Mouse (Mus musculus) urinary bladder, adult 18-20 months (tissue): ENCODE results near the gene Smyd2.

ENCODE experiments used
- DNase-seq, 2 experiments: peaks; one replicate each; pipeline ENCODE4 v3.0.0; 2022; ENCODE audit warnings: low spot score in 2 of 2, mixed read lengths in 2 of 2

The Smyd2 gene

DNA sequence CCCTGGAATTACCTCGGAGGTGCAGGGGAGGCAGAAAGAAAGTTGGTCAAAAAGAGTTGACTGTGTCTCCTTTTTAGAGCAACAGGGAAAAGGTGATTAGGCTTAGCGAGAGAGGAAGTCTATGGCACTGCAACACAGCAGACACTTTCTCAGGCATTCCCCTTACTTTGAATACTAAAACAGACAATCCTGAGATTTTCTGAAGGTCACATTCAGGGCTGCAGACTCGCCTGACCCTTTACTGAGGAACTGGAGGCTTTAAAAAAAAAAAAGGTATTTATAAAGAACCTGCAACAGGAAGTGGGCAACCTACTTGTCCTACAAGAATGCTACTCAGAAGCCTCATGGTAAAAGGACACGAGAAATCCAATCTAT is 5.0 kb downstream of the Smyd2 start:
- no peak for DNase-seq

DNA sequence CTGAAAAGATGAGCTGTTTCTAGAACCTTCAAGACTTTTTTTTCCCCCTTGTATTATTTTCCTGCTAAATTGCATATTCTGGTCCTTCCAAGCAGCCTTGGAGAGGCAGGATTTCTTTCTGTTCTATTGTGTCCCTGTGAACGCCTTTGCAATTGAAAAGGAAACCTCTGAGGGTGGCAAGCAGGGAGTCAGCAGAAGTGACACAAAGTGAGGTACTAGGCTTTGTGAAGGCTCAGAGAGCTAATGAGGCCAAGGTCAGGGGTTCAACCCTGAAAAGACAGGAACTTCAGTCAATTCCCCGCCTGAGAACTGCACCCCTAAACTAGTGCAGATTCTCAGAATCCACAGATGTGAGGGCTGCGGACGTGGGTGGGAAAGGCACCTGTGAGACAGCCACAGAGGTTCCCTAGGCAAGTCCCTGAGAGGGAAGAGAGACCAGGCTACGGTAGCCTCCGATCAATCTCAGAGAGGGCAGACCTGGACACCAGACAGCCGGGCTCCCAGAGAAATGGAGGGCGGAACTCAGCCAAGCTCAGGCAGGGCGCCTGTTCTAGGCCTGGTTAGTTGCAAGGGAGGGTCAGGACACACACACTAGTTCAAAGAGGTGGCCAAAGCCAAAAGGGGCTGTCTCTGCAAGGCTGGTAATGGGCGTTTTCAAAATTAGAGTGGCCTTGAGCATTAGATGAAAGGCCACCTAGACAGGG is 5.6 kb downstream of the Smyd2 start:
- DNase-seq, result no peak

DNA sequence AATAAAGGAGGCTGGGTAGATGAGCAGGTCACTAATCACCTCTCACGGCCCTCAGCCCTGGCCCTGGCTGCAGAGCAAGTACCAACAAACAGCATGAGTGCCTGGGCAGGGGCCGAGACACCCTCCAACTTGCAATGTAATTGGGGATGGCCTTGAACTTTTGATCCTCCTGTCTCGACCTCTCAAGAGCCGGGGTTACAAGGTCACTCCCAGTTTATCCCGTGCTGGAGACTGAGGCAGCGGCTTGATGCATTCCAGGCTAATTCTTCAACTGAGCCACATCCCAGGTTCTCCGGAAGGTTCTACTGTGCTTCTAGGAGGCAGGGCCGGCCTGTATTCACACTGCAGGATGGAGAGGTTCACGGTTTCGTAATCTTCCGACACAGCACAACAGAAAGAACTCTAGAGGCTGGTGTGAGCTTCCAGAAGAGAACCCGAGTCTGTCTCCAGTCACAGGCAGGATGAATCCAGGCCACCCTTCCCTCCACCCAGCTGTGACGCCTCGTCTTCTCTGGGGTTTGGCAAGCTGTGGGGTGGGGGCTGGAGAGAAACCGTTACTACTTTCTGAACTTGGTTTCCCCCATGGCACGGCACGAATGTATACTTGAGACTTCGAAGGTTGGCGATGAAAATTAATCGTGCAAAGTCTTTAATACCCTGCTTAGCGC is 8.9 kb downstream of the Smyd2 start:
- DNase-seq, result no peak

DNA sequence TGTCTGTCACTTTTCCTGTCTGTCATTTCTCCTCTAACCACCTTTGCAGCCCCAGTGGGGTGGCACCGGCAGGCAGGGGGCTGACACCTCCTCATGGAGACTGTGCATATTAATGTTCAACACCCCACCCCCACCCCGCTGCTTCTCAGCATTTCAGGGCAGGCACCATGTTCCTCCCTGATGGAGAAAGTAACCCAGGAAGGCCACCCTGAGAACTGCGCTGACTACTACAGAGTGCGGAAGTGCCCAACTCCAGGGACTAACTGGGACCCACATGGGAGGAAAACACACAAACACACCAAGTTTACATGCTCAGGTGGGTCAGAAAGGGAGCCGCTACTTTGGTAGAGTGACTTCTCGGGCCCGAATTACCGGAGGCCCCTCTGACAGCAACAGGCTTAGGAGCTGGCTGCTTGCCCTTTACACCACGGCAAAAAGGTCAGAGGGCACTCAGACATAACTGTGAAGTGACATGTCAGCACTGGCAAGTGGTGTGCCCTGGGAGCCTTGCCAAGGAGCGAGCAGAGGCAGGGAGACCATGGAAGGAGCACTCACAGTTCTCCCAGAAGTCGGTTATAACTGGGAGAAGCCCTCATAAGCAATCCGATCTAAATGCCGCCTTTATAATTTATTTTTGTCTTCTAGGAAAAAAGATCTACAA is 11.3 kb downstream of the Smyd2 start:
- peak in 1 of 2 experiments; percentile 31 for DNase-seq

DNA sequence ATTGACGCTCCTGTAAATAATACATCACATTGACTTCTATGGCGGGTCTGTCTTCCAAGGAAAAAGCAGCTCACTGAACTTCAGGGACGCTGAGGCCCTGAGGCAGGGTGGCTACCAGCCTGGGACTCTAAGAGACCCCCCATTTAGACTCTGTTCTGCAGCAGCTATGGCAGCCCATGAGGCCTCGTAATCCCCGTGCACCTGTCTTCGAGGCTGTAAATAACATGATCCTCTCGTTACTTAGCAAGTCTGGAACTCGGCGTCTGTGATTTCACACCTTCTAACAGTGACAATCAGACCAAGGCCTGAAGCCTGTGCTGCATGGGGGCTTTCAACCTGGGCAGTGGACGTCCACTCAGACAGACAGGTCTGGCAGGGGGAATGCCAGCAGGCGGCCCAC is 19.0 kb downstream of the Smyd2 start:
- no peak for DNase-seq

DNA sequence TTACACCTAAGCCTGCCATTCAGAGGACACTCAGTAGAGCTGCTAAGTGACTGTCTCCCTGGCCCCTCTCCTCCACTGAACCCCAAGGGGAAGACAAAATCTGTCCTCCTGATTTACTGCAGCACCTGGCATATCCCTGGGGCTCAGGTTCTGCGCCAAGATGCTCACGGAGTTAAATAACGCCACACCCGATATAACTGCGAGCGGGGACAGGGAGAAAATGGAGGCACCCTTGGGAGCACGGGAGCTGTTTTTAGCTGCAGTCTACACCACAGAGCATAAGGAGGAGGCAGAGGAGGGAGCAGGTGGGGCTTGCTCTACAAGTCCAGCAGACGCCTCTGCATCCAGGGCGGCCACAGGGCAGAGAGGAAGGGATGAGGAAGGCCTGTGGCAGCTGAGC is 19.8 kb downstream of the Smyd2 start:
- no peak for DNase-seq

DNA sequence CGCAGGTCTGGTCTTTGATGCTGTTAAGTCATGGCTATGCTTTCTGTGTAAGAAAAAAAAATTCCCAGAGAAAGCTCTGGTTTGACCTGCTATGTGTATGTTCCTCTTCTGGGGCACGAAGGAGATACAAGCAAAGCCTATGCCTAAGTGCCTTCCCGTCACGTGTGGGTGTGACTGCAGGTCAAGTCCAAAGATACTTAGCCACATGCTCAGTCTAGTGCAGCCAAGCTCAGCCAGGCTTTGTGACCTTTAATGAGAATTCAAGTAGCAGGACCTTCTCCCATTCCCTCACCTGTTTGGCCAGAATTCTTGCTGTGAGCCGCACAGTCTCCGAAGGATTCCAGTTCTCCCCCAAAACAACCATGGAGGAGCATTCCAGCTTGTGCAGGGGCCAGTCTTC is 22.6 kb downstream of the Smyd2 start:
- DNase-seq, result no peak

DNA sequence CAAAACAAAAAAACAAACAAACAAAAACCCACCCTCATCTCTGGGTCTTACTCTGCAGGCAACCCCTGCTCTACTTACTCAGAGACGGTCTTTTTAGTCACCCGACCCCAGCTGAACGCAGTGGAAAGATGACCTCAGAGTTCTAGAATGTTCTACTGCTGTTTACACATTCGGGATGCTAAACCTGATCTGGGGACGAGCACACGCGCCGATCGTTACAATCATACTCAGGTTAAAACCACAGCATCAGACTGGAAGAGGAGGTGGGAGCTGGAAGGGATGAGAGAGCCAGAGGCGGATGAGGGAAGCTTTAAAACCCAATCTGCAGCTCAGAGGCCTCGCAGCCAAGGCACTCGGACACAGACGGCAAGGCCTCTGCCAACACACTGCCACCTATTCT is 23.5 kb downstream of the Smyd2 start:
- DNase-seq, result no peak

DNA sequence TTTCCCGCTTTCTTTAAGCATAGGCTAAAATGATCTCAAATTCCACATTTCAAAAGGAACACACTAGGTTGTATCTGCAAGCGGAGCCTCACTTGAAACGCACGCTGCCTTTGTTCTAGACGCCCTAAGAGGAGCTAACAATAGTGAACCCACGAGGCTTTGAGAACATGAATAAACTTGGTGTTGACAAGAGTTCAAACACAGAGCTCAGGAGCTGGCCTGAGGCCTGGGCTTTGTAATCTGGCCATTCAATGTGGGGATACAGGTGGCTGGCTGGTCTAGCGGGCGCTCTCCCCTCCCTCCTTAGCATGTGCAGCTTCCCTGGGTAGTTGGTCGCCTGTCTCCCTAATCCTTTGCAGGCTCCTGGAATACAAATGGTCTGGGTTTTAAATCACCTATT is 24.3 kb downstream of the Smyd2 start:
- DNase-seq, result no peak

DNA sequence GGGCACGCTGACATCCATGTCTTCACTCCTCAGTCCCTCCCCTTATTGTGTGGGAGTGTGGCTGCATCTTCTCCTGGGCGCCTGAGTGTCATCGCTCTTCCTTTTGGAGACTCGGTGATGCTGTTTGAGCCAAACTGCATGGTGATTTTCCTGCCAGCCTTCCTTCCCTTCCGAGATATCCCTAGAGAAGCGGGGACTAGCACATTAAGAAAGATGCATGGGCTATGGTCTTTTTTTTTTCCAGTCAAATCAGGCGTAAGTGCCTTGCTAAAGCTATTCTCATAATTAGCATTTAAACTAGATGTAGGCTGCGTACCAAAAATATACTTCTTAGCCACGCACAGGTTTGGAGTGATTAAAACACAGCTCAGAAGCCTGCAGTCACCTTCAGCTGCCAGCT is 28.0 kb downstream of the Smyd2 start:
- DNase-seq, result no peak

DNA sequence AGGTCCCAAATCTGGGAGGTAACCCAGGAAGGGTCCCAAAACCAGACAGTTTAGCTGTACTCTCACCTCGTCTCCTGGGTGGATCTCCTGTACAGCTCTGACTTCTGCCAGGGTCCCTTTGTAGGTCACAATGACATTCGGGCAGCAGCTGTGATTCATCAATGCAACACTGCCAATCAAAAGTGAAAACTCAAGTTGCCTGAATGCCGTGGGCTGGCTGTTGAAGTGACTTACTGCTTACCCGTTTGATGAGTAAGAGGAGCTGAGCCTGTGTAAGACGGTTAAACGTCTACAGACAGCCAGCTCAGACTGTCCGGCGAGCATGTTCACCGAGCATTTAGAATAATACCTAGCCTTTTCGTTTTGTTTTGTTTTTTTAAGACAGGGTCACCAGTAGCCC is 33.4 kb downstream of the Smyd2 start:
- DNase-seq, result no peak

DNA sequence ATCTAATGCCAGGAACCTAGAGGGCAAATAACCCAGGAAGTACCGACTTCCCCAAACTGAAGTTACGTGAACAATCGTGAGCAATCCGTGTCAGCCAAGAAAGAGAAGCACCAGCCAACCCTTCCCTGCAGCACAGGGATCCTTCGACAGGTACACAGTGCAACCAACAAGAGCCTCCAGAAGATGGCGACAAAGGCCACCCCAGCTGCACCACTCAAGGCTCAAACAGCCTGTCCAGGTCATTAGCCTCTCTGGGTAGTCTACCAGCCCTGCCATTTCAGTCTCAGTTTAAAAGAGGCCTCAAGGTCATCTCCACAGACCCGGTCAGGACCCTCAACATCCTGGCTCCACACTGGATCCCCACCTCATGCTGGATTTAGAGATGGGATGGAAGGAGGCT is 34.6 kb downstream of the Smyd2 start:
- DNase-seq, result peak in 1 of 2 experiments; percentile 42

DNA sequence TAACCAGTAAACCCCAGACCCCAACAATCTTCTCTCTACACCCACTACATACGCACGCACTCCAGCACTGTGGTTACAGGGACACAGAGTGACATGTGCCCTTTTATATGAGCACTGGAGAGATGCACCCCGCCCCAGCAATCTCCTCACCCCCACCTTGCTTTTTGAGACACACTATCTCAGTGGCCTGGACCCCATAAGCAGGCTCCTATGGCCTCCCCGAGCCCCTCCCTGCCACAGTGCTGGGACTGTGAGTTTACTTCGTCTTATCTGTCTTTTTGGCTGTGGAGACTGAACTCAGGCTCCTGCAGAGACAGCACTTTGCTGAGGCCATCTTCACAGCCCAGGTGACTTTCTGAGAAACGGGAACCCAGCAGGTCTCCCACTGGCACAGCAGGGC is 36.2 kb downstream of the Smyd2 start:
- no peak for DNase-seq

DNA sequence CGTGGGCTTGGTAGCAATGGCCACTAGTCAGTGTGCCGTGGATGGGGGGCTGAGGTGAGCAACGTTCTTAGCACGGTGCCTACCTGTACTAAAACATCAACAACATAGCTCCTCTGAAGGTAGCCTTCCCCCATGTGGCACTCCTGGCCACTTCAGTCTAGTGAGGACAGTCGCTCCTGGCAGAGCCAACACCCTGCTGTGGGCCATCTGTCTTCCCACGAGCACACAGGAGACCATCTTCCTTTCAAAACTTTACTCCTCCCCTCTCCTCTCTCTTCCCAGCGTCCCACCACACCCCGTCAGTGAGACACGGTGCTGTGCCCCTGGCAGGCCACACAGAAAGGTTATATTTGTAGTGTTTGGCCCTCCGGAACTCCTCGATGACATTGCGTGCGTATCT is 37.2 kb downstream of the Smyd2 start:
- DNase-seq, result no peak

DNA sequence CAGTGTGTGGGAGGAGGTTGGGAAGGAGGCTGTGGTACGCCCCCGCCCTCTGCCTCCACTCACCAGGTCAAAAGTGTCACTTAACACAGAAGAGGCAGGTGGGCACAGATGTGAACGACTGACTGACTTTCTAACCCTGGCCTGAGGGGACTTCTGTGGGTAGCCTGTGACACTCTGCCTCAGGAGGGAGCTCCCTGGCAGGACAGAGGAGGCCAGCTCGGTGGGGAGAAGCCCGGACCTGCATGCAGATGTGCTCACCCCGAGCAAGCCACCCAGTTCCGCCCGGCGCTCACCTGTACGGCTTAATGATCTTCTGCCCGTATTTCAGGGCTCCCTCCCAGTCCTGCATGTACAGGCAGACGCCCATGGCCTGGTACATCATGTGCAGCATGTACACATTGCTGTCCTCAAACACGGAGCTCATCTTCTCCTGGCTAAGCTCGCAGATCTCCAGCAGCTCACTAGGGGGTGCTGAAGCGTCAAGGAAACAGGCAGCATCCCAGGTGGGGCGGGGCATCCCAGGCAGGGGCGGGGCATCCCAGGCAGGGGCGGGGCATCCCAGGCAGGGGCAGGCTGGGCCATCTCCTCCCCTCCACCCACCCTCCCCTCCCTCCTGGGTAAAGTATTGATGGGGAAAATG is 38.5 kb downstream of the Smyd2 start:
- no peak for DNase-seq

DNA sequence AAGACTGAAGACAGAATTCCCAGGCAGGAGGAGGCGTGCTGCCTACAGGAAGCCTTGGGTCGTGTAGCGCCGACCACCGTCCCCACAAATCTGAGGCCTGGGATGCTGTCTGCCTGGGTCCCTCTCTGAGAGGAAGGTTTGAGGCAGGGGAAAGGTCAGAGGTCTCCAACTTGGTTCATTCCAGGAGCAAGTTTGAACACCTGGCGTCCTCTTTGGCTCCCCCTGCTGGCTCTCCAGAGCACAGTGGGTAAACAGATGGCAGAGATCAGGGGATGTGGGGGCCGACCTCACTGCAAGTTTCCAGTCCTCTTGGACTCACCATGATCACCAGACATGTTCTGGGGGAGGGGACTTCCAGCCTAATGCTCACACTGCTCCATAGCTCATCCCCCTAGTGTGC is 39.3 kb downstream of the Smyd2 start:
- DNase-seq, result peak in 1 of 2 experiments; percentile 50

DNA sequence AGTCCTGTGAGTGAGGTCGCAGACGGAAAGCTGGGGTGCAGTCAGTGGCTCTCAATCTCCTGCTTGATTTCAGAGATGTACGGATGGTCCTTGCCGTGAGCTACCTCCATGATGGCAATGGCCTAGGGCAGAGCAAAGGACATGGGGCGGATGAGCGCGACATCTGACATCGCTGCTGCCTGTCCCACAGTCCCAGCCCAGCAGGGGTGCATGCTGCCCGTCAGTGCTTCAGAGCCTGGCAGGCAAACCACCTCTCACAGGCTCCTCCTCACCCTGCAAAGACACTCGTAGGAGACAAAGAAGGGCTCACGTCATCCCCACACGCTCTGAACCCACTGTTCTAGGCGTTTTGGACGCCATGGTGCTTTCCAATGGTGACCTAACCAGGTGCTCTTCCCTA is 41.4 kb downstream of the Smyd2 start:
- no peak for DNase-seq

DNA sequence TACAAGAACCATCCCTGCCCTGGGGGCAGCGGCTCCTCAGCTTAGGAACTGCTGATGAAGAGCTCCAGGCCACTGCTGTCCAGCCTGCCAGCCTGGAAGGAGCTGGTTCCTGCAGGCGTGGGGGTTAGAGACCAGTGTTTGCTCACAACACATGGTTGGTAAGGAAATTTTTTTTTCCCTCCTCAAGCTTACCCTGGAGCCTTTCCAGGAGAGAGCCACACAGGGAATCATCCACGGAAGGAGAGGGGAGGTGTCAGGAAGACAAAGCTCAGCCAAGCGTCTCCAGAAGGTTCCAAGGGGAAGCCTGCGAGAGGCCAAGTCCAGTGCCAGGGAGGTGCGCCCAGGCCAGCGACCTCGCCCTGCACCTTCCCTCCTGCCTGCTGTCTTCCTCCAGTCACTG is 42.2 kb downstream of the Smyd2 start:
- no peak for DNase-seq

DNA sequence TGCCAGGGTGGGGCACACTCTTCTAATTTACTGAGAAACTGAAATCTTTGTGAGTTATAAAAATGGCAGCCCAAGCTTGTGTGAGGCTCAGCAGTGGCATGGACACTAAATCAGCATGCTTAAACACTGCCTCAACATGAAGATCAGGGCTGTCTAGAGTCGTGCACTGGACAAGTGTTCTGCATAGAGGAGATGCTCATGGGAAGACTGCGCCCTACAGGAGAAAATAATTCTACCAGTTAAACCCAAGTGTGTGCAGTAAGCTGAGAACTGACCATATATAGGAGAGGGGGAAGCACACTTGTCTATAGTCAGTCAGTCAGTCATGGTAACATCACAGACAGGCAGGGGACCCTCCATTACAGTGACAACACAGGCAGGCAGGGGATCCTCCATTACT is 43.0 kb downstream of the Smyd2 start:
- DNase-seq, result no peak

DNA sequence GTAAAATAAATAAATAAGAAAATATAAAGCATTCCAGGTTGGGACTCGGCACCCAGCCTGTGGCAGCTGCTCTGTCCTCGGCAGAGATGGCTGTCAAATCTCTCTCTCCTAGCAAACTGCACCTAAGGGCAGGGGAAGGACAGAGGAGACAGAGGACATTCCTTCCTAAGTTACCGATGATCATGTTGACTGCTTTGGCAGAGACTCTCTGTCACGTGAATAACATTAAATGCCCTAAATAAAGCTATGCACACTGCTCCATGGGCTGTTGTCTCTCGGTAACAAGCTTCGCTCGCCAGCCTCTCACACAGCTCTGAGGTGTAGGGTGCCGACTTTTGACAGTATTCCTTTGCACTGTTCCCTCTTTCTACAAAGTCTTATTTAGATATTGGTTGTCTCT is 46.0 kb downstream of the Smyd2 start:
- no peak for DNase-seq

DNA sequence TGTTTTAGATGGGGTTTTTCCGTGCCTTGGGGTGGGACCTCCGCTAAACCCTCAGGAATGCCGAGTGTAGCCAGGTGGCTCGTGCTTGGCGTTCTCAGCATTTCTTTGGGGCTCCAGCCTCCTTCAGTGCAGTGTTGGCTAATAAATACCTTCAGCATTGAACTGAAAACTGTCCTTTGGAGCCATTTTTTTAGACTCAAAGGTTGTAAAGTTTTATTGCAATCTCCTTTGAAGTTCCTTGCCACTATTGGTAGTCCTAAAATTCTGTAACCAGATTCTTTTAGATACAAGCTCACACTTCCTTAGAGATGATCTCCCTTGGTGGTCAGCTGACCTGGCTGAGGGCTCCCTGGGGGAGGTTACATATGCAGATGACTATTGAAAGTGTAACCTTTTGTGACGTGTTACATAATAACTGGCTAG is 46.7 kb downstream of the Smyd2 start:
- DNase-seq, result no peak

DNA sequence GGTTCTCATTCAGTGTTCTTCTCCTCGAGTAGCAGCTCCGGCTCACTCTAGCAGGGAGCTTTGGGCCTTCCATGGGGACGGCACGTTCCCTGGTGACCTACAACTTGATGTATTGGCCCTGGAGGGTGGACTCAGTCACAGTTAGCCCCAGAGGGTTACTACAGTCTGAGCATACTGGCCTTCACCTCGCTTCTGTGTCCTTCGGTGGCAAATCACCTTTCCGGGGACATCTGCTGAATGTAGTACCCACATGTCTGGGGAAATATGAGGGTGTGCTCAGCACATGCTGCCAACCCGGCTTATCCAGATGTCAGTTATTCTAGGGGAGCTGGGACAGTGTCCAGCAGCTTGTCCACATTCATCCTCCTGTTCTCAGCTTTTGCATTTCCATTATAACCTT is 48.6 kb downstream of the Smyd2 start:
- no peak for DNase-seq

DNA sequence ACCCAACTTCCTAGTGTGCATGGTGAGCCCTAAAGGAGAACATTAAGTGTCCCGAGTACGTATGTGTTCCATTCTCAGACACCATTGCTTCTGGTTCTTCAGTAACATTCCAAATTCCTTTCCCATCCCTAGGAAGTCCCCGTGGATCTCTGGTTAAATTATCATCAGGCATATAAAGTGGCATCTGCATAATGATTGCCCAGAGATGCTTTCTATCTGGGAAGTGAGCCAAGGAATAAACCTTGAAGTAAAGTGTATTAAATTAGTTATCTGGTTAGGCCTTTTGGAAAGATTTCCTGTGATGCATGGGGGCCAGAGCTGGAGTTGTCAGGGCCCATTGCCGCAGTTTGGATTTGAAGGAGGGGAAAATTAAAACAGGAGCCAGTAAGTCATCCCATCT is 50.1 kb downstream of the Smyd2 start:
- DNase-seq, result no peak
